In the genomic region with DNA sequence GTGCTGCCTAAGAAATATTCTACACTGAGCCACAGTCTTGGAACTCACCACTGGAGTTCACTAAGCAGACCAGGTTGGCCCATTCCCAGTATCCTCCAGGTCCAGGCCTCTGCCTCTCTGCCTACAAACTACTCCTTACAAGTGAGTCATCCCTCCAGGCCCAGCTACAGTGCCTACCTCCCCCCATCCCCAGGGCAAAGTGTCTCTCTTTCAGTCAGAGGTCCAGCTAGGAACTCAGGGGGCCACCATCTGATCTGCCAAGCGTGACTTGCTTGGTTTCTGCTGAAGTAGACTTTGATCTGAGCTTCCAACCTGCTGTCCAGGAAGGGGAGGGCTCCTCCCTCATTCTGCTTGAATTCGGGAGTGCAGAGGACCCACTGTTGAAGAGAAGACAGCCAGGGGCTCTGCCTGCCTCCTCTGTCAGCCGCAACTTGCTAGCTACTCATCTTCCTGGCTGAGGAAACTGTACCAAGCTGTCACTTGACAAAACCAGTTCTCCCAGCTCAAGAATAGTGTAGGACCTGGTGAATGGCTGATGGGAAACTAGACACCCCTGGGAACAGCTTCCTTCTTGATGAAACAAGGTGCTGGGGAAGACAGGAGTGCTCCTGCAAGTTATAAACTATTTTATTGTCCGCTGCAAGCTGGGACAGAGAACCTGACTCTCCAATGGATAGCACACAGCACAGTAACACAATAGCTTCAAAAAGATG, we compare ENCODE assay signal across 12 mouse cellular contexts. TPM values are rescaled to one million over a fixed set of nuclear protein-coding genes. Genes with fewer than 3 reads are reported as not detected.
DNase-seq lines count a peak whose midpoint lies in the region; ATAC-seq and TF ChIP-seq lines count a peak whose summit lies in the region.
"Had no signal": no experiment of that assay in that cellular context is flagged by ENCODE, and none has a peak within 500 bp of the region (broad histone marks: within the 10 kb centered on the region; RNA-seq: fewer than 3 reads in every experiment).

No protein-coding gene starts in this region.

- no peak for DNase-seq in lung, embryonic 14.5 days
- no peak for DNase-seq in lung, postnatal 25 days (ENCODE audit: low spot score)
- no peak for DNase-seq in layer of hippocampus, postnatal 14 days (ENCODE audit: low spot score in 2 of 2)
- DNase-seq in adrenal gland, postnatal 14 days = no peak
- DNase-seq: cerebellum, postnatal 14 days; right cerebral cortex, postnatal 14 days had no signal

- no peaks in the 10 kb centered on the region for H3K36me3 ChIP-seq in lung, embryonic 14.5 days (ENCODE audit: insufficient read depth)
- H3K36me3 ChIP-seq in embryonic facial prominence, embryonic 13.5 days = no peaks in the 10 kb centered on the region
- H3K36me3 ChIP-seq in kidney, embryonic 14.5 days (ENCODE audit: control insufficient read depth, insufficient read depth, low read length) = no peaks in the 10 kb centered on the region
- no peaks in the 10 kb centered on the region for H3K36me3 ChIP-seq in stomach, embryonic 15.5 days
- H3K36me3 ChIP-seq: heart, embryonic 15.5 days; midbrain, embryonic 15.5 days had no signal

- ATAC-seq in lung, embryonic 14.5 days (ENCODE audit: insufficient read depth) = no peak
- ATAC-seq in embryonic facial prominence, embryonic 13.5 days (ENCODE audit: insufficient number of reproducible peaks, insufficient read depth, low FRiP score, low TSS enrichment, low read depth) = peak; percentile 33
- ATAC-seq in kidney, embryonic 14.5 days (ENCODE audit: low FRiP score, low TSS enrichment) = peak; percentile 74
- no peak for ATAC-seq in stomach, embryonic 15.5 days (ENCODE audit: insufficient read depth, low FRiP score, low read depth)
- ATAC-seq: midbrain, embryonic 15.5 days had no signal

- TF ChIP-seq CTCF in lung, embryonic 14.5 days (IDR thresholded peaks at IDR 0.05; ENCODE audit: low read depth) = no peak

- no peak overlapping the region for H3K9ac ChIP-seq in lung, embryonic 14.5 days
- H3K9ac ChIP-seq in embryonic facial prominence, embryonic 13.5 days = no peak overlapping the region
- H3K9ac ChIP-seq in kidney, embryonic 14.5 days (ENCODE audit: low read depth, low read length) = no peak overlapping the region
- H3K9ac ChIP-seq in stomach, embryonic 15.5 days = no peak overlapping the region; the same call in 1 of the 2 replicates
- H3K9ac ChIP-seq: heart, embryonic 15.5 days; midbrain, embryonic 15.5 days had no signal

- no peaks in the 10 kb centered on the region for H3K9me3 ChIP-seq in lung, embryonic 14.5 days (ENCODE audit: low read depth, low read length)
- H3K9me3 ChIP-seq in embryonic facial prominence, embryonic 13.5 days = no peaks in the 10 kb centered on the region
- H3K9me3 ChIP-seq in kidney, embryonic 14.5 days (ENCODE audit: control insufficient read depth, low read length) = no peaks in the 10 kb centered on the region
- H3K9me3 ChIP-seq in stomach, embryonic 15.5 days = no peaks in the 10 kb centered on the region
- H3K9me3 ChIP-seq: heart, embryonic 15.5 days; midbrain, embryonic 15.5 days had no signal

- WGBS in lung, embryonic 14.5 days = 40% methylated on average over 4 of the region's 4 CpGs
- WGBS in embryonic facial prominence, embryonic 13.5 days = 33% methylated on average over 4 of the region's 4 CpGs
- 19% methylated on average over 4 of the region's 4 CpGs for WGBS in kidney, embryonic 14.5 days
- 57% methylated on average over 4 of the region's 4 CpGs for WGBS in stomach, embryonic 15.5 days

- no peak overlapping the region for H3K4me3 ChIP-seq in lung, embryonic 14.5 days (ENCODE audit: low read depth, low read length)
- no peak overlapping the region for H3K4me3 ChIP-seq in embryonic facial prominence, embryonic 13.5 days
- no peak overlapping the region for H3K4me3 ChIP-seq in kidney, embryonic 14.5 days (ENCODE audit: low read length)
- no peak overlapping the region for H3K4me3 ChIP-seq in stomach, embryonic 15.5 days (replicated peaks)
- H3K4me3 ChIP-seq: erythroblast, embryonic 14.5 days; heart, embryonic 15.5 days; midbrain, embryonic 15.5 days had no signal

- H3K27me3 ChIP-seq in lung, embryonic 14.5 days (ENCODE audit: insufficient read depth, low read length) = no peaks in the 10 kb centered on the region
- no peaks in the 10 kb centered on the region for H3K27me3 ChIP-seq in embryonic facial prominence, embryonic 13.5 days
- H3K27me3 ChIP-seq in kidney, embryonic 14.5 days (ENCODE audit: control insufficient read depth, insufficient read depth, low read length) = no peaks in the 10 kb centered on the region
- H3K27me3 ChIP-seq in stomach, embryonic 15.5 days (replicated peaks) = no peaks in the 10 kb centered on the region
- H3K27me3 ChIP-seq: midbrain, embryonic 15.5 days had no signal

- peaks cover 17% of the 10 kb centered on the region for H3K4me1 ChIP-seq in lung, embryonic 14.5 days (ENCODE audit: insufficient read depth)
- H3K4me1 ChIP-seq in embryonic facial prominence, embryonic 13.5 days = peaks cover 21% of the 10 kb centered on the region
- peaks cover 66% of the 10 kb centered on the region for H3K4me1 ChIP-seq in kidney, embryonic 14.5 days (ENCODE audit: control insufficient read depth, insufficient read depth, low read length)
- H3K4me1 ChIP-seq in stomach, embryonic 15.5 days = peaks cover 29% of the 10 kb centered on the region

- H3K27ac ChIP-seq in lung, embryonic 14.5 days (ENCODE audit: low read depth) = peak overlapping the region; percentile 42; the same call in 1 of the 2 replicates
- peak overlapping the region; percentile 78 for H3K27ac ChIP-seq in embryonic facial prominence, embryonic 13.5 days
- peak overlapping the region; percentile 18; the same call in 1 of the 2 replicates for H3K27ac ChIP-seq in kidney, embryonic 14.5 days (ENCODE audit: low read depth, low read length)
- H3K27ac ChIP-seq in stomach, embryonic 15.5 days = peak overlapping the region; percentile 61; the same call in 1 of the 2 replicates
- H3K27ac ChIP-seq: heart, embryonic 15.5 days; midbrain, embryonic 15.5 days had no signal

- H3K4me2 ChIP-seq in lung, embryonic 14.5 days = no peak overlapping the region
- no peak overlapping the region for H3K4me2 ChIP-seq in embryonic facial prominence, embryonic 13.5 days
- H3K4me2 ChIP-seq in kidney, embryonic 14.5 days (replicated peaks; ENCODE audit: low read depth, low read length) = no peak overlapping the region
- H3K4me2 ChIP-seq in stomach, embryonic 15.5 days = no peak overlapping the region
- H3K4me2 ChIP-seq: heart, embryonic 15.5 days; midbrain, embryonic 15.5 days had no signal

RNA-seq across cellular contexts. Expression of gene Ccdc88c, which starts 25.9 kb away (rescaled TPM):
- polyA plus RNA-seq in lung, embryonic 14.5 days (2014; fragmentation: Nextera tagmentation; extraction: Ambion mirVana) = 14.0 and 15.3 TPM in 2 replicates
- 4.5 and 5.5 TPM in 2 replicates for polyA plus RNA-seq in embryonic facial prominence, embryonic 13.5 days (2015; fragmentation: Nextera tagmentation; extraction: Ambion mirVana)
- polyA plus RNA-seq in kidney, embryonic 14.5 days (2014; fragmentation: Nextera tagmentation; extraction: Ambion mirVana) = 10.4 and 15.3 TPM in 2 replicates
- 9.4 and 11.1 TPM in 2 replicates for polyA plus RNA-seq in stomach, embryonic 15.5 days (2015; fragmentation: Nextera tagmentation; extraction: Ambion mirVana)
- 10 to 100 TPM; 33.5 to 38.3 TPM for total RNA-seq in layer of hippocampus, postnatal 14 days (2021)
- total RNA-seq in adrenal gland, postnatal 14 days (2021) = 7.9 and 17.4 TPM in 2 replicates

Comparison
In these comparisons a context has a peak if more than half of its experiments do, and no peak if none do; other contexts are left out.
1. ATAC-seq: peak in embryonic facial prominence, embryonic 13.5 days (single experiment) and kidney, embryonic 14.5 days (single experiment); none in lung, embryonic 14.5 days (single experiment) and stomach, embryonic 15.5 days (single experiment).
2. H3K27ac ChIP-seq: peak in every context shown above with its lines; median percentile 78 in embryonic facial prominence, embryonic 13.5 days; 61 in stomach, embryonic 15.5 days; 42 in lung, embryonic 14.5 days; 18 in kidney, embryonic 14.5 days.